Mouse (Mus musculus) embryonic facial prominence, embryonic 11.5 days (tissue): ENCODE results near the gene Apol9a. TPM values are rescaled to one million over a fixed set of nuclear protein-coding genes. Genes with fewer than 3 reads are reported as not detected.
"Not testable (repeated sequence)": the region's sequence is repeated elsewhere in the genome, so short reads cannot be mapped to it uniquely, and the experiment has no call there.

Experiments used
- ATAC-seq: fragments of 200-750 bp; cut with Nextera tagmentation; replicated peaks from 2 replicates; pipeline ENCODE4 v1.8.0; 2017; ENCODE audit warnings: low read depth; ENCODE audit not compliant: insufficient number of reproducible peaks, low FRiP score, low TSS enrichment
- DNase-seq: peaks from one replicate; pipeline ENCODE4 v3.0.0-alpha.2; 2015; ENCODE audit warnings: low spot score
- H3K27ac ChIP-seq: fragments of 300-500 bp; sonication (generic); replicated peaks from 2 replicates; pipeline ENCODE4 v1.5.1; 2014; ENCODE audit warnings: mild to moderate bottlenecking, low read depth, low read length, control low read depth
- H3K27me3 ChIP-seq: fragments of 300-500 bp; sonication (generic); 2 replicates; pipeline ENCODE4 v1.6.1; 2014; ENCODE audit warnings: mild to moderate bottlenecking, low read length, moderate library complexity, mixed read lengths; ENCODE audit not compliant: control insufficient read depth, insufficient read depth
- H3K36me3 ChIP-seq: fragments of 300-500 bp; sonication (generic); replicated peaks from 2 replicates; pipeline ENCODE4 v1.6.1; 2014; ENCODE audit warnings: low read depth, mild to moderate bottlenecking, low read length, moderate library complexity, mixed read lengths; ENCODE audit not compliant: control insufficient read depth, insufficient read depth
- H3K4me1 ChIP-seq: fragments of 300-500 bp; sonication (generic); 2 replicates; pipeline ENCODE4 v1.6.1; 2014; ENCODE audit warnings: low read length, mixed read lengths; ENCODE audit not compliant: control insufficient read depth, insufficient read depth
- H3K4me2 ChIP-seq: fragments of 300-500 bp; sonication (generic); 2 replicates; pipeline ENCODE4 v1.6.1; 2014; ENCODE audit warnings: low read depth, mild to moderate bottlenecking, control low read depth, low read length, moderate library complexity
- H3K4me3 ChIP-seq: fragments of 300-500 bp; sonication (generic); 2 replicates; pipeline ENCODE4 v1.5.1; 2014; ENCODE audit warnings: low read depth, low read length, control low read depth
- H3K9ac ChIP-seq: fragments of 300-500 bp; sonication (generic); replicated peaks from 2 replicates; pipeline ENCODE4 v1.6.1; 2014; ENCODE audit warnings: mild to moderate bottlenecking, control low read depth, low read length
- H3K9me3 ChIP-seq: fragments of 300-500 bp; sonication (generic); replicated peaks from 2 replicates; pipeline ENCODE4 v1.6.1; 2016; ENCODE audit warnings: mild to moderate bottlenecking, low read length, inconsistent platforms, mixed read lengths; ENCODE audit not compliant: control insufficient read depth
- WGBS: fragments of 180-500 bp; shearing (Covaris S2); extraction: QIAGEN DNeasy Blood & Tissue Kit; methylation state at CpG from one replicate; pipeline ENCODE4 v1.1.7; 2014; 5-methylcytosine and 5-hydroxymethylcytosine counted together
- polyA plus RNA-seq: library from polyadenylated mRNA; unstranded; fragments of >200 nt; fragmentation: Nextera tagmentation; extraction: Ambion mirVana; gene quantifications from 2 replicates; pipeline ENCODE4 v1.2.1, GENCODE M21; 2014

Apol9a gene
- not detected in 2 replicates for polyA plus RNA-seq

- not testable (repeated sequence) for H3K9ac ChIP-seq
Observed at GRCm38 (mm10) chr15:77411035-77411434, at the start of gene Apol9a. Gene Apol9a (minus strand): TSS chr15:77411135.

GRCm38 (mm10) chr15:77449927-77450326 lies 39.0 kb upstream of the Apol9a start:
- not testable (repeated sequence) for H3K27ac ChIP-seq, ATAC-seq, H3K4me3 ChIP-seq, H3K9me3 ChIP-seq, H3K4me2 ChIP-seq, H3K27me3 ChIP-seq, H3K9ac ChIP-seq, H3K36me3 ChIP-seq, H3K4me1 ChIP-seq
- DNase-seq: peak; percentile 2
- WGBS: 48% methylated on average over 10 of the region's 10 CpGs

More at GRCm38 (mm10) chr15:77411035-77411434, at the start of gene Apol9a:
- not testable (repeated sequence) for H3K4me3 ChIP-seq, H3K4me2 ChIP-seq, H3K27ac ChIP-seq, H3K36me3 ChIP-seq, DNase-seq, H3K4me1 ChIP-seq, ATAC-seq, H3K27me3 ChIP-seq, H3K9me3 ChIP-seq
- no CpG with 5 or more reads among the region's 4 CpGs for WGBS

GRCm38 (mm10) chr15:77447392-77447791 lies 36.5 kb upstream of the Apol9a start, which contains the start of gene Apol7b:
Gene Apol7b (minus strand): TSS chr15:77447492.
- not testable (repeated sequence) for H3K36me3 ChIP-seq, H3K4me3 ChIP-seq, H3K9me3 ChIP-seq, H3K27me3 ChIP-seq, DNase-seq, H3K27ac ChIP-seq, H3K4me1 ChIP-seq, H3K4me2 ChIP-seq, ATAC-seq, H3K9ac ChIP-seq
- WGBS: 84% methylated on average over 2 of the region's 2 CpGs

GRCm38 (mm10) chr15:77445668-77446067 lies 34.7 kb upstream of the Apol9a start:
- not testable (repeated sequence) for H3K4me3 ChIP-seq, H3K9me3 ChIP-seq, DNase-seq, H3K27me3 ChIP-seq, H3K9ac ChIP-seq, H3K4me2 ChIP-seq, H3K27ac ChIP-seq, H3K4me1 ChIP-seq, ATAC-seq, H3K36me3 ChIP-seq
- 100% methylated on average over 1 of the region's 1 CpGs for WGBS

GRCm38 (mm10) chr15:77444746-77445145 lies 33.8 kb upstream of the Apol9a start:
- not testable (repeated sequence) for H3K4me1 ChIP-seq, H3K9ac ChIP-seq, H3K4me3 ChIP-seq, DNase-seq, H3K36me3 ChIP-seq, H3K4me2 ChIP-seq, ATAC-seq, H3K9me3 ChIP-seq, H3K27ac ChIP-seq, H3K27me3 ChIP-seq
- 88% methylated on average over 8 of the region's 8 CpGs for WGBS

- DNase-seq, H3K27me3 ChIP-seq, H3K9ac ChIP-seq, H3K36me3 ChIP-seq, H3K9me3 ChIP-seq, ATAC-seq, H3K27ac ChIP-seq, H3K4me2 ChIP-seq, H3K4me3 ChIP-seq, H3K4me1 ChIP-seq: not testable (repeated sequence)
- WGBS: 79% methylated on average over 8 of the region's 10 CpGs
Observed at GRCm38 (mm10) chr15:77428690-77429448, 17.9 kb upstream of the Apol9a start.

- WGBS: 66% methylated on average over 3 of the region's 7 CpGs
- not testable (repeated sequence) for H3K9me3 ChIP-seq, H3K27me3 ChIP-seq, DNase-seq, H3K4me3 ChIP-seq, ATAC-seq, H3K4me1 ChIP-seq, H3K4me2 ChIP-seq, H3K27ac ChIP-seq, H3K9ac ChIP-seq, H3K36me3 ChIP-seq
Observed at GRCm38 (mm10) chr15:77422925-77423324, 12.0 kb upstream of the Apol9a start.

GRCm38 (mm10) chr15:77419657-77420056 lies 8.7 kb upstream of the Apol9a start:
- H3K27ac ChIP-seq, H3K9me3 ChIP-seq, H3K36me3 ChIP-seq, H3K4me2 ChIP-seq, DNase-seq, H3K9ac ChIP-seq, H3K4me1 ChIP-seq, H3K27me3 ChIP-seq, H3K4me3 ChIP-seq, ATAC-seq: not testable (repeated sequence)
- no CpG with 5 or more reads among the region's 3 CpGs for WGBS
